Mouse (Mus musculus) limb, embryonic 15.5 days (tissue): ENCODE measurements around the gene Nhsl2. TPM values are rescaled to one million over a fixed set of nuclear protein-coding genes. Genes with fewer than 3 reads are reported as not detected.
"Not testable (repeated sequence)": the region's sequence is repeated elsewhere in the genome, so short reads cannot be mapped to it uniquely, and the experiment has no call there.

ENCODE experiments used
- ATAC-seq: fragments of 200-750 bp; cut with Nextera tagmentation; 2 replicates; pipeline ENCODE4 v1.8.0; 2017; ENCODE audit warnings: low read depth, moderate TSS enrichment; ENCODE audit not compliant: insufficient number of reproducible peaks, low FRiP score, low TSS enrichment
- H3K27ac ChIP-seq: fragments of 300-500 bp; sonication (generic); 2 replicates; pipeline ENCODE4 v1.5.1; 2015; ENCODE audit warnings: moderate library complexity, mild to moderate bottlenecking, inconsistent platforms
- H3K27me3 ChIP-seq: fragments of 300-500 bp; sonication (generic); 2 replicates; pipeline ENCODE4 v1.6.1; 2015; ENCODE audit warnings: inconsistent platforms
- H3K36me3 ChIP-seq: fragments of 300-500 bp; sonication (generic); 2 replicates; pipeline ENCODE4 v1.6.1; 2015; ENCODE audit warnings: inconsistent platforms
- H3K4me1 ChIP-seq: fragments of 300-500 bp; sonication (generic); 2 replicates; pipeline ENCODE4 v1.6.1; 2015; ENCODE audit warnings: inconsistent platforms
- H3K4me2 ChIP-seq: fragments of 300-500 bp; sonication (generic); 2 replicates; pipeline ENCODE4 v1.6.1; 2015; ENCODE audit warnings: mild to moderate bottlenecking, inconsistent platforms
- H3K4me3 ChIP-seq: fragments of 300-500 bp; sonication (generic); 2 replicates; pipeline ENCODE4 v1.5.1; 2015; ENCODE audit warnings: mild to moderate bottlenecking, inconsistent platforms
- H3K9ac ChIP-seq: fragments of 300-500 bp; sonication (generic); 2 replicates; pipeline ENCODE4 v1.6.1; 2015; ENCODE audit warnings: inconsistent platforms
- H3K9me3 ChIP-seq: fragments of 300-500 bp; sonication (generic); 2 replicates; pipeline ENCODE4 v1.6.1; 2016; ENCODE audit warnings: inconsistent platforms
- WGBS: fragments of 180-500 bp; shearing (Covaris S2); methylation state at CpG from one replicate; pipeline ENCODE4 v1.1.7; 2015; 5-methylcytosine and 5-hydroxymethylcytosine counted together
- polyA plus RNA-seq: library from polyadenylated mRNA; unstranded; fragments of >200 nt; fragmentation: Nextera tagmentation; extraction: Ambion mirVana; gene quantifications from 2 replicates; pipeline ENCODE4 v1.2.1, GENCODE M21; 2015

Nhsl2 gene
- polyA plus RNA-seq: 10.5 and 11.4 TPM in 2 replicates

DNA sequence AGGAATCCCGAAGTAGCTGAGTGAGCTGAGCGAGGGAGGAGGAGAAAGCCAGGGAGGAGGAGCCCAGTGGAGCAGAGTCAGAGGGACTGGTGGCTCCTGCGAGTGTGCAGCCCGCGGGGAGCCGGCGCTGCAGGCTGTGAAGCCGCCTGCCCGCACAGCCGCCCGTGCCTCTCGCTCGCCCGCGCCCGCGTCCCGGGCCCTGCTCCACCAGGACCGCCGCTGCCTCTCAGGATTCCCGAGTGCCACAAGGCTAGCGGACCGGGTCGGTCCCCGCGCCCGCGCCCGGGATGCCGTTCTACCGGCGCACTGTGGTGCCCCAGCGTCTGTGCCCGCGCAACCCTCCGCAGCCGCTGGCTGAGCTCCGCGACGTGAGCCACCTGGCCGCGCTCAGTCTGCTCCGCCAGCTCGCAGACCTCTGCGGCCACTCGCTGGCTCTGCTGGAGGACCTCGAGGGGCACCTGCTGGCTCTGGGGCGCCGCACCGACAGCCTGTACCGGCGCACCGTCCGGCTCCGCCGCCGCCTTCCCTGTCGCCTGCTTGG, at the start of gene Nhsl2:
Nhsl2 (plus strand) TSS at position 105 of the 541 bp plus-strand sequence.
- peak within 1 kb of the TSS; percentile 52 for H3K4me3 ChIP-seq

DNA sequence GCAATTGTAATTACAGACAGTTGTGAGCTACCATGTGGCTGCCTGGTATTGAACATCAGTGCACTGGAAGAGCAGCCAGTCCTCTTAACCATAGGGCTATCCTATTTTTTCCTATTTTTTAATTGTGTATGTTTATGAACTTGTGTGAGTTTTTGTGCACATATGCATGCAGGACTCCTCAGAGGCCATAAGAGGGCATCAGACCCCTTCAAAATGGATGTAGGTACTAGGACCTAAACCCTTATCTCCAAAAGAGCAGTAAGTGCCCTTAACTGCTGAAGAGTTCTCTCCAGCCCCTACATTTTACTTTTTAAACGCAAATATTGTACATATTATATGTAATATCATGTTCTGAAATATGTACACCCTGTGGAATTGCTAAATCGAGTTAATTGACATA, 43.7 kb upstream of the Nhsl2 start:
- ATAC-seq: no peak
- Histone ChIP-seq H3K27me3 (peaks cover 7% of the 10 kb centered on the region; the same call in 1 of the 2 replicates), H3K36me3 (no peaks in the 10 kb centered on the region), H3K9me3 (no peaks in the 10 kb centered on the region), H3K4me1 (no peaks in the 10 kb centered on the region), H3K4me3 (no peak overlapping the region), H3K27ac (no peak overlapping the region), H3K4me2 (no peak overlapping the region), H3K9ac (no peak overlapping the region)
- 27% methylated on average over 2 of the region's 2 CpGs for WGBS

More for the DNA sequence above, at the start of gene Nhsl2:
- Histone ChIP-seq H3K9me3 (no peaks in the 10 kb centered on the region), H3K27ac (peak within 1 kb of the TSS; percentile 47; the same call in 1 of the 2 replicates), H3K9ac (peak within 1 kb of the TSS; percentile 47), H3K27me3 (peaks cover 73% of the 10 kb centered on the region), H3K36me3 (no peaks in the 10 kb centered on the region), H3K4me2 (peak within 1 kb of the TSS; percentile 75), H3K4me1 (peaks cover 3% of the 10 kb centered on the region; the same call in 1 of the 2 replicates)
- WGBS: 25% methylated on average over 48 of the region's 58 CpGs
- 0 out of 2 replicates have a peak, but pooled peaks have one; percentile 65 for ATAC-seq

DNA sequence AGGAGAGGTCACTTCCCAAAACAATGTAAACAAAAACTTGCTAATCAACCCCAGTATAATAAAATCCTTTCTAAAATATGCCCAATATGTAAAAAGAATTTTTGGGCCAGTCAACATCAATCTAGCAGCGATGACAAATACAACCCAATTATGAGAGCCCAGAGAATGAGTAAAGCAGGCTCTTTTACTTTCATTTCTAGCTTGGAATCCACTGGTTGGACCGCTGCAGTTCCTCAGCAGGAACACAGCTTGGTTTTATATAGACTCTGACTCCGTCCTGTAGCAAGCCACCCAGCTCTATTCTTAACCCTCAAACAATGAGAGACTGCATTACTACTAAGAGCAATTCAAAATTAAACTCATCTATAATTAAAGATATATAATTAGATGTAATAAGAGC, 37.4 kb upstream of the Nhsl2 start:
- WGBS: 70% methylated on average over 3 of the region's 3 CpGs
- no peaks in the 10 kb centered on the region for H3K9me3 ChIP-seq
- no peak overlapping the region for H3K4me2 ChIP-seq
- peaks cover 6% of the 10 kb centered on the region; the same call in 1 of the 2 replicates for H3K27me3 ChIP-seq
- no peaks in the 10 kb centered on the region for H3K4me1 ChIP-seq
- H3K9ac ChIP-seq: no peak overlapping the region
- H3K36me3 ChIP-seq: no peaks in the 10 kb centered on the region
- no peak overlapping the region for H3K27ac ChIP-seq
- H3K4me3 ChIP-seq: no peak overlapping the region
- no peak for ATAC-seq

DNA sequence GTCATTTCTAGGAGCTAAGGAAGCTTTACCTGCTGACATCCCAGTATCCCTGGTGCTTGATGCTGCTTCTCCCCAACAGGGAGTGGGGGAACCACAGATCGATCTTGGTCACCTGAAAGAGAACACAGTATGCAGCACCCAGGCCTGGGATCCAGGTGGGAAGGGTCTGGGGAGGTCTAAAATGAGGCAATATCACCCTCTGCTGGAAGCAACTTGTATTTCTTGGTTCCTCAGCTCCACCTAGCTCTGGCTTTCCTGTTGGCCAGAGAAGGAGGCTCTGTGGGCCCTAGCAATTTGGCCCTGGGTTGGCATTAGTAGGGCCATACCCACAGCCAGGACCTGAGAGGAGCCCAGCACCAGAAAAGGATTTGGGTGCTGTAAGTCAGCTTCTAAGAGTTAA, 30.0 kb upstream of the Nhsl2 start:
- no peak for ATAC-seq
- Histone ChIP-seq H3K9ac (no peak overlapping the region), H3K4me2 (no peak overlapping the region), H3K4me1 (no peaks in the 10 kb centered on the region), H3K27me3 (peaks cover 10% of the 10 kb centered on the region; the same call in 1 of the 2 replicates), H3K9me3 (no peaks in the 10 kb centered on the region), H3K27ac (no peak overlapping the region), H3K4me3 (no peak overlapping the region), H3K36me3 (no peaks in the 10 kb centered on the region)
- 46% methylated on average over 1 of the region's 1 CpGs for WGBS

DNA sequence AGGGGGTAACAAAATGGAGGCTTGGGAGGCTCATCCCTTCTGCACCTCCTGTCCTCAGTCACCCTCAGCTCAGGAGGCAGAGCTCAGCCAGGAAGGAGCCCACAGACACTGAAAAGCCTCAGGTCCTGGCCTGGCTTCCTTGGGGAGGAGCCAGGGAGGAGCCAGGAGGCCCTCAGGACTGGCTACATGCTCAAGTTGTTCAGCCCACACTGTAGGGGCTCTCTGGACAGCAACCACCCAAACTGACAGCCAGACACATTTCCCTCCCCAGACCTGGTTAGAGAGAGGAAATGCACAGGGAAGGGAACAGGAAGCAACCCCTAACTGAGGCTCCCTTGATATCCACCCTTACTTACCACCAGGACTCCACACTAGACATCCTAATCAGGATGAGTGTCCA, 29.2 kb upstream of the Nhsl2 start:
- not testable (repeated sequence) for H3K4me2 ChIP-seq, H3K4me1 ChIP-seq, H3K9me3 ChIP-seq, H3K36me3 ChIP-seq, H3K4me3 ChIP-seq, ATAC-seq, H3K9ac ChIP-seq, H3K27ac ChIP-seq
- H3K27me3 ChIP-seq: peaks cover 10% of the 10 kb centered on the region; the same call in 1 of the 2 replicates

DNA sequence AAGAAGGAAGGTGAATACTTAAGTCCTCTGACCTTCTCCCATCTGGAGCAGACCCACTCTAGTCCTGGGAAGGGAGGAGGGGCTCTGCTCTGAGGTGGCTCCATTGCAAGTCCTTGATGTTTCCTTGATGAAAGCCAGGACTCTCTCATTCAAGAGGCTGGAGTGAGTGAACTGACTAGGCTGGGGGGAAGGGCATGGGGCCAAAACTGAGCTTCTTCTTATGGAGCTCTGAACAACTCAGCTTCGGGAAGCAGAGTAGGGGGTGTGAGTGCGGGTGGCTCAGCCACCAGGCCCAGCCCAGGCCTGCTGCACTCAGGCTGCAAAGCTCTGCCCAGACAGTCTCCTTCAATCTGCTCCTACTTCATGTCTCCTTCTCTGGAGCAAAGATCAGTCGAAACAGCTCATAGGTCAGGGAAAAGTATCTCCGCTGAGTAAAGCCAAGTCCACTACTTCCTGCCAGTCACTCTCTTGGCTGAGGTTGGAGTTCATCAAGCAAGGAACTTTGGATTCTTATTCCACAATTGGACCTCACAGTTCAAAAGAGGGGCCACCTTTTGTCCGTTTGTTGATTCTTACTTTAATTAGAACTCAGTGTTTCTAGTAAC, 1.9 kb upstream of the Nhsl2 start:
- Histone ChIP-seq H3K9ac (no peak overlapping the region), H3K9me3 (no peaks in the 10 kb centered on the region), H3K27ac (no peak overlapping the region), H3K4me2 (no peak overlapping the region), H3K4me3 (no peak overlapping the region), H3K4me1 (peaks cover 3% of the 10 kb centered on the region; the same call in 1 of the 2 replicates), H3K36me3 (no peaks in the 10 kb centered on the region), H3K27me3 (peaks cover 71% of the 10 kb centered on the region)
- 59% methylated on average over 5 of the region's 5 CpGs for WGBS
- ATAC-seq: no peak

DNA sequence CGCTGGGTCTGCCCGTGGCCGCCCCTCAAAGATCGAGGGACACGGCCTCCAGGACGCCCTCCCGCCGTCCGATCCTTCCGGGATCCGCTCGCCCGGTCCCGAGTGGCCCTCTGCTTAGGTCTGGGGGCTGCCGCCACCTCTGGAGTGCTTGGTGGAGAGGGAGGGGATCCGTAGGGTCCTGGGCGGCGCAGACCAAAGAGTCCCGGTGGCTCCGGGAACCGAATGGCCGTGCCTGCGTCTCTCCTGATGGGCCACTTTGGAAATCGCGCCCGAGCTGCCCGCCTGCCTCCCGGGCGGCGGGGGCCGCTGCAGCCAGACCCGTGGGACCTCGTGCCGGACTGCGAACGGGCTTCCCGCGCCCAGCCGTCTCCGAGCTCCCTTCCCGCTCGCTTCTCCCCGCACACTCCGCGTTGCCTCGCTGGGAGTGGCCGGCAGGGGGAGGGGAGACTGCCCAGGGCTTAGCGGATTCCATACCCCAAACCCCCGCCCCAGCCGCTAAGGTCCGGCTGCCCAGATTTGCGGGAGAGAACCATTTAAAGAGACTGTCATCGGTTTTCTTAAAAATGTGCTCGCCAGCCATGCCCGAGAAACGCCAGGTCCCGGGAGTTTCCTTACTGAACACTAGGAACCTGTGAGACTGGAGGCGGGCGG, 841 bp downstream of the Nhsl2 start:
- Histone ChIP-seq H3K27ac (0 out of 2 replicates have a peak overlapping the region, but pooled peaks have one; percentile 47), H3K4me2 (peak overlapping the region; percentile 75), H3K36me3 (no peaks in the 10 kb centered on the region), H3K27me3 (peaks cover 69% of the 10 kb centered on the region), H3K4me1 (peaks cover 3% of the 10 kb centered on the region; the same call in 1 of the 2 replicates), H3K9ac (peak overlapping the region; percentile 47; the same call in 1 of the 2 replicates), H3K4me3 (peak overlapping the region; percentile 52), H3K9me3 (no peaks in the 10 kb centered on the region)
- ATAC-seq: no peak
- 22% methylated on average over 48 of the region's 59 CpGs for WGBS

DNA sequence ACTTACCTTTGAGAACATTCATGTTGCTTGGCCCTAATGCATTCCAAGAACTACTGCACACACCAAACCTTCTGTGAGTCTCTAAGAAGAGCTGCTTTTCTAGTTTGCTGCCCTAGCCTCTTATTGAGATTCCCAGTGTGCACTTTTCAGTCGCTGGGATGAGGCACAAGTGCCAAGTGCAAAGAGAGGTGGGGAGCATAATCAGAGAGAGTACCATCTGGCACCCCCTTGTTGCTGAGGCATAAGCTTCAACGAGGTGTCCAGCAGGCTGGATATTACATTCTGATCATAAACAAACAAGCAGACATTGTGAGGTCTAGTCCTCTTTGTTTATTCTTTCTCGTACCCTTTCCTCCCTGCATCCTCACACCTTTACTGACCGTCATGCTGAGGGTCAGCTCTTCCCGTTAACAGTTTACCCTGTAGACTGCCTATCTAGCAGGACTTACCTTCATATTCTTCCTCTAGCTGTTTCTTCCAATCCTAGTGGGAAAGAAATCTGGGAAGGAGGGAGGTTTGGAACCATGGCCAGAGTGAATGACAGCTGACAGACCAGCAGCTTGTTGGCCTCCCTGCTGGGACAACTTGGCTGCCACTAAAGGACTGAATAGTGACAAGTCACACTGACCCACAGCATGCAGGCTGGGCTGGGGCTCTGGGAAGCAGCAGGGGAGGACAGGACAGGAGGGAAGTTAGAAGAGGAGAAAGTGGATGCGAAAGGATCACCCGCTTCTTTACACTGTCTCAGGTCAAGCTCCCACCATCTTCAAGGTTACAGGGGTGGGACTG, 2.6 kb downstream of the Nhsl2 start:
- Histone ChIP-seq H3K4me2 (no peak overlapping the region), H3K9ac (no peak overlapping the region), H3K9me3 (no peaks in the 10 kb centered on the region), H3K27ac (no peak overlapping the region), H3K27me3 (peaks cover 55% of the 10 kb centered on the region), H3K4me1 (peaks cover 3% of the 10 kb centered on the region; the same call in 1 of the 2 replicates), H3K36me3 (no peaks in the 10 kb centered on the region), H3K4me3 (no peak overlapping the region)
- WGBS: 67% methylated on average over 7 of the region's 7 CpGs
- no peak for ATAC-seq

DNA sequence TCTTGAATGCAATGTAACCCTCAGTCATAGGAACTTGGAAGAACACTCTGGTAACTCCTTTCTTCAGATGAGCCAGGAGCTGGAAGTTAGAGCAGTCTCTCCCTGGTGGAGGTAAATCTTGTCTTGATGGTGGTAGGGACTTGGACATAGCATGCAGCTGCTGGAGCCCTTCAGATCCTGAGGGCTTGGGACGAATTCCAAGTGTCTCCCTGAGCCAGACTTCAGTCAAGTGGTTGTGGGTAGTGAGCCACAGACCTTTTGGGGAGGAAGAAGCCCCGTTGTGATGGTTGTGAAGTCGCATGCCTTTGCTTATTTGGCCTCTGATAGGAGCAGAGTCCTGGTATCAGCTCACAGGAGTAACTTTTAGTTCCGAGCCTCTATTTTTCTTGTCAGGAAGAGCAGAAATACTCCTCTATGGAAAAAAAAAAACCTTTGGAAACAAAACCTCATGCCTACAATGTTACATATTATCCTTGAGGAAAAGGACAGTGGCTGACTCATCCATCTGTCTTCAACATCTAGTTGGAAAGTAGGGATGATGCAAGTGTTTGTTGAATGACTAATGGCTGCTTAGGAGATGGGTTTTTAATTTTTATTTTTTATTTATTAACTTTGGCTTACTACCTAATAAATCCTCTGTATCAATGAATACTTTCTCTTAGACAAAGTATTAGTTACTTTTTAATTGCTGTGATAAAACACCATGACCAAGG, 14.6 kb downstream of the Nhsl2 start:
- H3K4me1 ChIP-seq: no peaks in the 10 kb centered on the region
- ATAC-seq: no peak
- H3K27ac ChIP-seq: no peak overlapping the region
- H3K27me3 ChIP-seq: peaks cover 25% of the 10 kb centered on the region
- H3K4me2 ChIP-seq: no peak overlapping the region
- 70% methylated on average over 4 of the region's 4 CpGs for WGBS
- H3K36me3 ChIP-seq: no peaks in the 10 kb centered on the region
- no peaks in the 10 kb centered on the region for H3K9me3 ChIP-seq
- no peak overlapping the region for H3K4me3 ChIP-seq
- H3K9ac ChIP-seq: no peak overlapping the region

DNA sequence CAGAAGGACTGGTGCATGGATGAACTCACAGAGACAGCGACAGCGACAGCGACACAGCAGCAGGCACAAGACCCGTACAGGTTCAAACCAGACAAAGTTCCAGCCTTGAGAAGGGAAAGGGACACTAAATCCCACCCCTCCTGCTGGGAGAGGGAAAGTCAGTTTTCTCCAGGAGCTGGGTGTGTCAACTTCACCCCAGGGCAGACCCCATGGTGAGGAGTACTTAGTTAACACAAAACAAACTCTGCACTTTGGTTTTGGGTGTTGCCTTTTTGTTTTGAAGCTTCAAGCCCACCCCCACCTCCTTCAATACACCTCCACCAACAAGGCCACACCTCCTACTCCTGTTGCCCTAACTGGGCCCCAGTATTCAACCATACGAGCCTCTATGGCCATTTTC, 15.6 kb downstream of the Nhsl2 start:
- Histone ChIP-seq H3K36me3 (no peaks in the 10 kb centered on the region), H3K4me3 (no peak overlapping the region), H3K9ac (no peak overlapping the region), H3K9me3 (no peaks in the 10 kb centered on the region), H3K27ac (no peak overlapping the region), H3K4me2 (no peak overlapping the region), H3K27me3 (peaks cover 25% of the 10 kb centered on the region), H3K4me1 (no peaks in the 10 kb centered on the region)
- no peak for ATAC-seq
- 56% methylated on average over 5 of the region's 5 CpGs for WGBS

DNA sequence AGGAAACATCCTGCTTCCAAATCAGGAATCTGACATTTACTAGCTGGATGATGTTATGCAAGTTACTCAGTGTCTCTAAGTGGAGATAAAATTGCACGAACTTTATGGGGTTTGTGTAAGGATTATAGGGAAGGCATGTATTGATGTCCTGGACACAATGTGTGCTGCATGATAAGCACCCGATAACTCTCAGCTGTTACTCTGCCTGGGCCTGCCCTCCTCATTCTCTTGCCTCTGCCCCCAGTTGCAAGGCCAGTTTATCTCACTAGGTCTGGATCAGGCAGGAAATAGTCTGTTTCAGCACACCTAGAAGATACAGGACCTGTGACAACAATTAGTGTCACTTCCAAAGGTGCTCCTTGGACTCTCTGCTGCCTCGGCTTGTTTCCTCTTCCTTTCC, 25.0 kb downstream of the Nhsl2 start:
- no peak overlapping the region for H3K9ac ChIP-seq
- H3K27ac ChIP-seq: no peak overlapping the region
- no peaks in the 10 kb centered on the region for H3K36me3 ChIP-seq
- no peak overlapping the region for H3K4me3 ChIP-seq
- H3K4me1 ChIP-seq: no peaks in the 10 kb centered on the region
- H3K4me2 ChIP-seq: no peak overlapping the region
- WGBS: 55% methylated on average over 3 of the region's 3 CpGs
- peaks cover 18% of the 10 kb centered on the region for H3K27me3 ChIP-seq
- no peaks in the 10 kb centered on the region for H3K9me3 ChIP-seq
- ATAC-seq: no peak
